Mouse (Mus musculus) megakaryocyte, embryonic 14.5 days (primary cell): ENCODE results near the gene Gm3233.
"Not testable (repeated sequence)": the region's sequence is repeated elsewhere in the genome, so short reads cannot be mapped to it uniquely, and the experiment has no call there.

Experiments
- FLI1 ChIP-seq: IDR thresholded peaks from 2 replicates; pipeline ENCODE4 v1.6.1; 2012; ENCODE audit warnings: low read length, inconsistent platforms, mixed read lengths
- GATA1 ChIP-seq: IDR thresholded peaks from 3 replicates; pipeline ENCODE4 v1.6.1; 2012; ENCODE audit warnings: mixed read lengths, low read length, inconsistent platforms, borderline replicate concordance

GRCm38 (mm10) chr10:77711157-77711556 lies 48.3 kb downstream of the Gm3233 start, which contains the start of gene Gm10024:
- not testable (repeated sequence) for TF ChIP-seq FLI1, GATA1
